Mouse (Mus musculus) left cerebral cortex, postnatal 4 days (tissue): ENCODE results near the gene Ccdc185. TPM values are rescaled to one million over a fixed set of nuclear protein-coding genes. Genes with fewer than 3 reads are reported as not detected.
A peak's percentile ranks its signal among the peaks of the same experiment; 100 is the strongest.

Experiments
- DNase-seq: peaks from one replicate; pipeline ENCODE4 v3.0.0-alpha.2; 2022
- intact Hi-C: fragments of 180-260 bp; cut with DNase I; formaldehyde crosslinking; loops from one replicate; pipeline ENCODE4 v1.15.1; 2025
- total RNA-seq, 2 experiments: library from RNA; stranded (reverse); gene quantifications; 2 replicates each; pipeline ENCODE4 v1.2.3; 2021

Gene Ccdc185
- not detected for total RNA-seq

- intact Hi-C loops = no loop called here
- DNase-seq = no peak
These were observed at the start of gene Ccdc185 for GRCm38 (mm10) chr1:182749080-182749479. TSS of gene Ccdc185 (minus strand) at chr1:182749180.

GRCm38 (mm10) chr1:182797048-182797447 lies 48.1 kb upstream of the Ccdc185 start:
- DNase-seq = peak; percentile 51
- intact Hi-C loops = no loop called here

GRCm38 (mm10) chr1:182794628-182795027 lies 45.6 kb upstream of the Ccdc185 start:
- intact Hi-C loops = no loop called here

DNA sequence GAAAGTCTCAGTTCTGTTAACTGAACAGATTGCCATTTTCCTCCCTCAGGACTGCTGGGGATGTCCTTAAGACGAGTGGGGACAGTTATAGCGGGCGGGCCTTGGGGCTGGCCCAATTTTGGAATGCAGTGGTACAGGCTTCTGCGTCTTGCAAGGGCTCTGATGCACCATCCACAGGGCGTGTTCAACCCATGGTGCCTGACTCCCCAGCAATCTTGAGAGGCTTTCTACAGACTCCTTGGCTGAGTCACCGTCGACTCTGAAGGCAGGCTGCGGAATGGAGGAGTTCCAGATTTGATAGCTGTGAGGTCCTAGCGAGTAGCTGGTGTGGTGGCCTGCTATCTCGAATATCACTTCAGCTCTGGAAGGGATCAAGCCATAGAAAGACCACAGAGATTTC lies 45.2 kb upstream of the Ccdc185 start:
- DNase-seq = no peak
- intact Hi-C loops = no loop called here

More at GRCm38 (mm10) chr1:182794628-182795027, 45.6 kb upstream of the Ccdc185 start:
- DNase-seq = no peak

DNA sequence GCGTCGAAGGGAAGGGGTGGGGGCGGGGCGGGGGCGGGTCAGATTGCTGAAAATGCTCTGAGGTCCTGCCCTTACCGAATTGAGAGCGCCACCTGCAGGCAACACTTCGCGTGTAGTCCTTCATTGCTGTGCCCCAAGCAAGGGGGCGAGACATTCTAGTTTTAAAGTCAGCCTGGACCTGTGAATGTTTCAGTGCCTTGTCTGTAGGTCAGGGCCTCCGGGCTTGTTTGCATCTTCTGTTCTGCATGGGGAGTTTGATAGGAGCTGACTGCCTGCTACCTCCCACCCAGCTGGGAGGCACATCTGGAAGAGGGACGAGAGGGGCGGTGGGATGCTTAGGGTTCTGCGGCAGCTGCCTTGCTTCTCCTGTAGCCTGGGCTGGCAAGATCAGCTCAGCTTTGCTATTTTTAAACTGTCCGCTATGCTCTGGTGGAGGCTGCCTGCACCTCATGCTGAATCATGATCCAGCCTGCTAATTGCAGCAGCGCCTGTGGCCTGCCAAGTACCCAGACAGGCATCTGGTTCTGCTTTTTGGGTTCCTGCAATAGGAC lies 43.6 kb upstream of the Ccdc185 start:
- DNase-seq = peak; percentile 75
- intact Hi-C loops = no loop called here

GRCm38 (mm10) chr1:182788896-182789295 lies 39.9 kb upstream of the Ccdc185 start:
- DNase-seq = no peak
- intact Hi-C loops = no loop called here

GRCm38 (mm10) chr1:182787030-182787429 lies 38.0 kb upstream of the Ccdc185 start:
- no peak for DNase-seq
- intact Hi-C loops = no loop called here

- intact Hi-C loops = no loop called here
- DNase-seq = no peak
These were observed 36.5 kb upstream of the Ccdc185 start for GRCm38 (mm10) chr1:182785504-182785903.

DNA sequence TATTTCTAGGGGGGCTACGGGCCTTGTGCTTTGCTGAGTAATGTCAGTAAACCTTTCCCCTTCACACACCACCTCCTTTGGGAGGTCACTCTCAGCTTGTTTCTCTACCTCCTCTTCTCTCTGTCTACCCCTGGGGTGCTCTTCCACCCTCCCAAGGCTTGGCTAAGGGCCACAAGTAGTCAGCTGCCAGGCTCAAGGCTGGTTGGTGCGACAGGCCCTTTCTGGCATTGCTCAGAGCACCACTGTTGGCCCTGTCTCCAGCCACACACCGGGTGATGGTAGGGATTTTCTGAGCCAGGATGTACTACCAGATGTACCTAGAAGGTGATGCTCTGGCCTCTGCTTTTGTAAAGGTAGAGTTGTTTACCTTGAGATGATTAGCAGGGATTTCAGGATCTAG lies 35.8 kb upstream of the Ccdc185 start:
- DNase-seq = peak; percentile 42
- intact Hi-C loops = no loop called here

DNA sequence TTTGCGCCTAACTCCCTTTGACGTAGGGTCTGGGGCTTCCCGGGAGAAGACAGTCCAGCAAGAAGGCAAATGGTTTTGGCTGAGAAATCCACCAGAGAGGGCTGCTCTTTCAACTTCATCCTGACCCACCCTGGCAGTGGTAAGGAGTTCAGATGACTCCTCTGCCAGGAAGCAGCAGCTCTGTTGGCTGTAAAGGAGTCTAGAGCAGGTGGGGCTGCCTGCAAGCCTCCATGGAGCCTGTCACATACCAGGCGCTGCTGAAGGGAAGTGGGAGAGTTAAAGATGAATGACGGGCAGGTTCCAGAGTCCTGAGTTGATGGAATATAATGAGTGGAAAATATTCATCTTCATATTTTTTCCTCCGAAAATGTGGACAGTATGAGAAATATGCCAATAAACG lies 34.8 kb upstream of the Ccdc185 start:
- intact Hi-C loops = no loop called here
- DNase-seq = no peak

- intact Hi-C loops = no loop called here
- DNase-seq = no peak
These were observed 30.1 kb upstream of the Ccdc185 start for GRCm38 (mm10) chr1:182779024-182779520.

- DNase-seq = no peak
- intact Hi-C loops = no loop called here
These were observed 29.2 kb upstream of the Ccdc185 start for GRCm38 (mm10) chr1:182778225-182778624.

- intact Hi-C loops = no loop called here
- DNase-seq = peak; percentile 37
These were observed 27.9 kb upstream of the Ccdc185 start for GRCm38 (mm10) chr1:182776749-182777410.

- intact Hi-C loops = no loop called here
These were observed 26.6 kb upstream of the Ccdc185 start for GRCm38 (mm10) chr1:182775576-182775975.

DNA sequence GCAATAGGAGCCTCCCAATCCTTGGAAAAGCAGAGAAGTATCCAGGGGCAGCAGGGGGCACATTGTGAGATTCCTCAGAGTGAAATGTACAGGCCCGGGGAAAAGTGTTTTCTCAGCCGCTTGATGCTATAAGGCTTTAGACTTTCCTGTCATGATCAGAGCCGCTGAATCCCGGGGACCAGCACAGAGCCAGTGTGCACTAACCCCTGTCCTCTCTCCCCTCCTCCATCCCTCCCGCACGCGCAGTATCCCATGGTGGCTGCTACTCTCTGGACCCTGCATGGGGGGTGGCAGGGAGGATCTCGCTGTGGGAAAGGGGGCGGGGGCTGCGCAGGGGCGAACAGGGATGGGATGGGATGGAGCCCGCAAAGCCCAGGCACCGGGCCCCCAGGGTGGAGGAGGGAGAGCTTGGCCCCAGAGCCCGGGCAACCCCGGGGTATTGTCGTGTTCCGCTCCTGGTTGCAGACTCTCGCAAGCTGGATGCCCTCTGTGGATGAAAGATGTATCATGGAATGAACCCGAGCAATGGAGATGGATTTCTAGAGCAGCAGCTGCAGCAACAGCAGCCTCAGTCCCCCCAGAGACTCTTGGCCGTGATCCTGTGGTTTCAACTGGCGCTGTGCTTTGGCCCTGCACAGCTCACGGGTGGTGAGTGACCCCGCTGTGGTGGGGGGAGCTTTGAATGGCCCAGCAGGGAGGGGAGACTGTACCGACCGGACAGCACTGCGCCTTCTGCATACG lies 15.7 kb upstream of the Ccdc185 start:
- DNase-seq = peak; percentile 21
- intact Hi-C loops = no loop called here

More at GRCm38 (mm10) chr1:182775576-182775975, 26.6 kb upstream of the Ccdc185 start:
- DNase-seq = no peak

- DNase-seq = peak; percentile 81
These were observed 14.9 kb upstream of the Ccdc185 start, which contains the start of gene Susd4 for GRCm38 (mm10) chr1:182763716-182764461. TSS of gene Susd4 (plus strand) at chr1:182763860.

DNA sequence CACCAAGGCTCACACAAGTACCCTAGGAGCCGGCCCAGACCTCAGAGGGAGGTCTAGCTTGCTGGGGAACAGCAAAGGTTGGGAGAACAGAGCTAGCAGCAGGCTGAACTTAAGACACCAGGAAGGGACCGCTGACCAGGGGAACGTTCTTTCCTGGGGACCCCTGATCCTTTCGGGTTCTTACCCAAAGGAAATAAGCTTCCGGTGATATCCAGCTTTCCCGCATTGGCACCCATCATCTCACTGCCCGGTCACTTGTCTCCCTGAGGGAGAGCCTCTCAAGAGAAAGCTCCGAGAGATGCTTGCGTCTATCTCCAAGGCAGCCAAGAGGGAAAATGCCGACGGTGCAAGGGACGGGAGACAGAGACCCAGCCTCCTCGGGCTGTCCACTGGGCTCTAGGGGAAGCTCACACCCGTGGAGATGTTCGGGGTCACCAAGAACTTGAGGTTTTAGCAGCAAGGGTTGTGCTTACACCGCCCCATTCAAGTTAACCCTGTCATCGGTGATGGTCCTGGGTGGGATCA lies 14.3 kb upstream of the Ccdc185 start:
- no peak for DNase-seq
- intact Hi-C loops = no loop called here

More at GRCm38 (mm10) chr1:182763716-182764461, 14.9 kb upstream of the Ccdc185 start, which contains the start of gene Susd4:
- intact Hi-C loops = no loop called here

- intact Hi-C loops = no loop called here
- no peak for DNase-seq
These were observed 9.8 kb upstream of the Ccdc185 start for GRCm38 (mm10) chr1:182758783-182759182.

DNA sequence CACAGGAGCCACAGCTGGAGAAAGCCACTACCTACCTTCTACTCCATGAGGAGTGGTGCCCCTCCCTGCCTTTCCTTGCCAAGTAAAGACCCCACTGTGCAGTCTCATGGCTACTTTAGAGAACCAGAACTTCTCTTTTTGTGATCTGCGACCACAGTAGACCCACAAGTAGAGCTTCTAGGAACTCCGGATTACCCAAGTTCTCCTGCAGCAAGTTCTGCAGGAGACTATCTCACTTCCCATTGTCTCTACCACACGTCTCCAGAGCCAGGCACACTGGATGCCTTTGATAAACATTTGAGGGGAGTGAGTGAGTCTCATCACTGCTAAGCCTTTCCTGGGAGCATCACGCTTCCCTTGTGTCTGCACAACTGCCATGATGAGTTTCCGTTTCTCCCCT lies 5.9 kb upstream of the Ccdc185 start:
- intact Hi-C loops = no loop called here
- no peak for DNase-seq

- intact Hi-C loops = no loop called here
- no peak for DNase-seq
These were observed 4.7 kb upstream of the Ccdc185 start for GRCm38 (mm10) chr1:182753694-182754093.

DNA sequence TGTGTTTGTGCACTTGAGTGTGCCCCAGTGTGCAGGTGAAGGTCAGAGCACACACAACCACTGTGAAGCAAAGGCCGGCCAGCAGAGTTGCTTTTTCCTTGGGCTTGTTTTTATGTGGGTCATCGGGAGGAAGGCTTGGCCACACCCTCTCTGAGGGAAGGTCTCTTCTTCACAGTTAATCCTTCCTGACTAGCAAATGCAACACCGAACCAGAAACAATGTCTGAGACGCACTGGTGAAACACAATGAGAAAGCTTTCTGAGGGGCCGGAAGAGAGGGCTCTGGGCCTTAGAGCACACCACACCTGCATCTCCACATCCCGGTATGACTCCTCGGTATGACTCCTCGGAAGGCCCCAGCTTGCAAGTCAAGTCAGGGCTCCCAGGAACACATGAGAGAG lies 2.3 kb upstream of the Ccdc185 start:
- intact Hi-C loops = no loop called here
- DNase-seq = no peak
